ENCODE assay signal across 14 mouse cellular contexts in the genomic region with DNA sequence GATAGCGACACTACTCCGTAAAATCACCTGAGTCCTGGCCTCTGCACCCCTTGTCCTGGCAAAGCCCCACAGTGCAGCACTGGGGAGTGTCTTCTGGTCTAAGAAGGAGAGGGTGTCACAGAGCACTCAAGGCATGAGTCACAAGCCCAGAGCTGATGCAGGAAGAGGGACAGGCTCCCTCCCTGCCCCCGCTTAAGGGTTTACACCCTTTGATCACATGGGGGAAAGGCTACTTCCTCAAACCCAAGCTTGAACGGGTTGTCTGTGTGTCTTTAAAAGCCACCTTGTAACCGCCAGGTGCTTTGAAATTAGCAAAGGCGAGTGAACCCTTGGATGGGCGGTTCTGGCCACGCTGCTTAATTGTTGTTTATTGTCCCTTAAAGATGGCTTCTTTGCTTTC. TPM values are rescaled to one million over a fixed set of nuclear protein-coding genes. Genes with fewer than 3 reads are reported as not detected.
A peak's percentile ranks its signal among the peaks of the same experiment; 100 is the strongest.
DNase-seq lines count a peak whose midpoint lies in the region; ATAC-seq and TF ChIP-seq lines count a peak whose summit lies in the region.
"Had no signal": no experiment of that assay in that cellular context is flagged by ENCODE, and none has a peak within 500 bp of the region (broad histone marks: within the 10 kb centered on the region; RNA-seq: fewer than 3 reads in every experiment).

No protein-coding gene starts in this region.

- no peaks in the 10 kb centered on the region for H3K36me3 ChIP-seq in E14TG2a.4 (ENCODE audit: insufficient read depth, low read length)
- no peaks in the 10 kb centered on the region for H3K36me3 ChIP-seq in intestine, embryonic 16.5 days (ENCODE audit: control insufficient read depth, insufficient read depth, low read length)
- H3K36me3 ChIP-seq: forebrain, embryonic 12.5 days; lung, embryonic 15.5 days had no signal

- intact Hi-C loops in left cerebral cortex, postnatal 10 days (cut with DNase I) = no loop called here

- peak; percentile 39 for DNase-seq in 3T3-L1 (ENCODE audit: low read depth, low spot score)
- DNase-seq in skeletal muscle tissue, adult 2 months (ENCODE audit: low read depth, low spot score) = peak; percentile 10
- DNase-seq in right cerebral cortex, postnatal 36 days (ENCODE audit: low spot score in 2 of 2) = no peak
- no peak for DNase-seq in right cerebral cortex, postnatal 25 days
- no peak for DNase-seq in thymus, postnatal 0 days (ENCODE audit: low spot score)
- DNase-seq in left cerebral cortex, postnatal 10 days (ENCODE audit: extremely low spot score in 1 of 2, low spot score in 2 of 2) = no peak
- DNase-seq: heart, postnatal 10 days; thymus, adult 18-20 months had no signal

- no peaks in the 10 kb centered on the region for H3K9me3 ChIP-seq in E14TG2a.4 (ENCODE audit: low read length)
- H3K9me3 ChIP-seq in intestine, embryonic 16.5 days (ENCODE audit: control insufficient read depth, low read length) = no peaks in the 10 kb centered on the region
- H3K9me3 ChIP-seq: forebrain, embryonic 12.5 days; lung, embryonic 15.5 days had no signal

- H3K27me3 ChIP-seq in E14TG2a.4 (ENCODE audit: insufficient read depth, low read length) = peaks cover 55% of the 10 kb centered on the region
- H3K27me3 ChIP-seq in intestine, embryonic 16.5 days (replicated peaks; ENCODE audit: control insufficient read depth, insufficient read depth, low read length) = no peaks in the 10 kb centered on the region
- H3K27me3 ChIP-seq: forebrain, embryonic 12.5 days; lung, embryonic 15.5 days had no signal

- peak overlapping the region; percentile 49 for H3K27ac ChIP-seq in intestine, embryonic 16.5 days (ENCODE audit: low read length)
- H3K27ac ChIP-seq: forebrain, embryonic 12.5 days; lung, embryonic 15.5 days had no signal

- no peak overlapping the region for H3K4me2 ChIP-seq in intestine, embryonic 16.5 days (ENCODE audit: low read depth, low read length)
- H3K4me2 ChIP-seq: forebrain, embryonic 12.5 days; lung, embryonic 15.5 days had no signal

- WGBS in intestine, embryonic 16.5 days = 39% methylated on average over 8 of the region's 8 CpGs

- H3K9ac ChIP-seq in intestine, embryonic 16.5 days (ENCODE audit: low read depth, low read length) = no peak overlapping the region
- H3K9ac ChIP-seq: forebrain, embryonic 12.5 days; lung, embryonic 15.5 days had no signal

- peak overlapping the region; percentile 46 for H3K4me3 ChIP-seq in E14TG2a.4 (replicated peaks; ENCODE audit: low read length)
- no peak overlapping the region for H3K4me3 ChIP-seq in intestine, embryonic 16.5 days (ENCODE audit: low read length)
- H3K4me3 ChIP-seq: forebrain, embryonic 12.5 days; lung, embryonic 15.5 days had no signal

- ATAC-seq in intestine, embryonic 16.5 days = peak; percentile 82
- ATAC-seq: inflammation-experienced regulatory T-cells, adult 6 months had no signal

- peaks cover 30% of the 10 kb centered on the region for H3K4me1 ChIP-seq in E14TG2a.4 (replicated peaks; ENCODE audit: low read depth, low read length)
- no peaks in the 10 kb centered on the region for H3K4me1 ChIP-seq in intestine, embryonic 16.5 days (ENCODE audit: control insufficient read depth, insufficient read depth, low read length)
- H3K4me1 ChIP-seq: forebrain, embryonic 12.5 days had no signal

- TF ChIP-seq CTCF in E14TG2a.4 (conservative IDR thresholded peaks at IDR 0.05; ENCODE audit: low read length) = no peak

RNA-seq across cellular contexts. Expression of a gene that starts 25.6 kb away (rescaled TPM):
- polyA plus RNA-seq in intestine, embryonic 16.5 days (2015; fragmentation: Nextera tagmentation; extraction: Ambion mirVana) = 1.2 TPM in 2 replicates
- 0.09 TPM in 1 of 2 replicates, not detected in the other for polyA plus RNA-seq in thymus, postnatal 0 days (2015; fragmentation: Nextera tagmentation; extraction: Ambion mirVana)
- not detected for total RNA-seq in left cerebral cortex, postnatal 10 days (2021)
- polyA plus RNA-seq: inflammation-experienced regulatory T-cells, adult 6 months; limb, embryonic 11.5 days had no signal

RNA-seq across cellular contexts. Expression of a gene that starts 36.7 kb away (rescaled TPM):
- polyA plus RNA-seq in intestine, embryonic 16.5 days (2015; fragmentation: Nextera tagmentation; extraction: Ambion mirVana) = 1.5 TPM in 2 replicates
- polyA plus RNA-seq in thymus, postnatal 0 days (2015; fragmentation: Nextera tagmentation; extraction: Ambion mirVana) = 1.5 and 2.3 TPM in 2 replicates
- total RNA-seq in left cerebral cortex, postnatal 10 days (2021) = 10 to 100 TPM; 22.7 to 27.0 TPM

RNA-seq across cellular contexts. Expression of a gene that starts 39.0 kb away (rescaled TPM):
- 0.18 and 0.28 TPM in 2 replicates for polyA plus RNA-seq in intestine, embryonic 16.5 days (2015; fragmentation: Nextera tagmentation; extraction: Ambion mirVana)
- 0.12 and 0.13 TPM in 2 replicates for polyA plus RNA-seq in thymus, postnatal 0 days (2015; fragmentation: Nextera tagmentation; extraction: Ambion mirVana)
- total RNA-seq in left cerebral cortex, postnatal 10 days (2021) = not detected
- polyA plus RNA-seq: forebrain, embryonic 12.5 days; limb, embryonic 11.5 days; lung, embryonic 15.5 days had no signal

Comparison
In these comparisons a context has a peak if more than half of its experiments do, and no peak if none do; other contexts are left out.
1. DNase-seq: peak in 3T3-L1 (single experiment) and skeletal muscle tissue, adult 2 months (single experiment); none in right cerebral cortex, postnatal 36 days (0 of 2), right cerebral cortex, postnatal 25 days (single experiment), thymus, postnatal 0 days (single experiment) and left cerebral cortex, postnatal 10 days (0 of 2).